Mouse (Mus musculus): ENCODE results near the gene Kri1.
"Not testable (repeated sequence)": the region's sequence is repeated elsewhere in the genome, so short reads cannot be mapped to it uniquely, and the experiment has no call there.

Kri1 gene

DNA sequence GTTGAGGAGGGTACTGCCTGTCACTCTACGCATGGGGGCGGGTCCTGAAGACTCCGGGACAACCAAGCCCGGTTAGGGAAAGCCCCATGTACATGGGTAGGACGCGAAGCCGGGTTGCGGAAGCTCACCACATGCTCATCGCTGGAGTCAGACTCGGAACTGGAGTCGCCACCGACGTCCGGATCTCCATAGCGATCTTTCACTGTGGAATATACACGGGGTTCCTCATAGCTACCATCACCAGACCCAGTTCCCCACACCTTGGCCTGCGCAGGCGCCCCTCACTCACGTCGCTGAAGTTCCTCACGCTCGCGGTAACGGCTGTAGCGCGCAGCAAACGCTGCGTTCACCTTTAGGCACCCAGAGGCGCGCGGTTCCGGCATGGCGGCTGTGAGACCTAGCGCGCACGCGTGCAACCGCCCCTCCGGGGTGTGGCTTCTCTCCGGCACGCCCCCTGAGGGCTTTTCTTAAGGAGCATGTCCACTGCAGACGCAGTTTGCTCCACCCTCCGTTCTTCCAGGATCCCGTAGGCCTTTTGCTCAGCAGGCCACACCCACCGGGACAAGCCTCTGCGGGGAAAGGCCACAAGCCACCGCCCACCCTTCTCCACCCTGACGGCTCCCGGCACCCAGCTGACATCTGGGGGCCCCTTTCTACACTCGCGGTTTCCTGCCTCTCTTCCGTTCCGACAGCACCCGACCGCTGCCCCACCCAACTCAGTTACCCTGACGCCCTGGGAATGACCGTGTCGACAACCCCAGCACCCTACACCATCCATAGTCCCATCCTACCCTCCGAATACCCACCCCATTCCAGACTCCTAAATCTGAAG is at the start of gene Kri1:
TSS of gene Kri1 (minus strand) at position 399 of the 832 bp plus-strand sequence.
- peak; percentile 95 for DNase-seq (ENCODE audit: low read depth, low spot score)

DNA sequence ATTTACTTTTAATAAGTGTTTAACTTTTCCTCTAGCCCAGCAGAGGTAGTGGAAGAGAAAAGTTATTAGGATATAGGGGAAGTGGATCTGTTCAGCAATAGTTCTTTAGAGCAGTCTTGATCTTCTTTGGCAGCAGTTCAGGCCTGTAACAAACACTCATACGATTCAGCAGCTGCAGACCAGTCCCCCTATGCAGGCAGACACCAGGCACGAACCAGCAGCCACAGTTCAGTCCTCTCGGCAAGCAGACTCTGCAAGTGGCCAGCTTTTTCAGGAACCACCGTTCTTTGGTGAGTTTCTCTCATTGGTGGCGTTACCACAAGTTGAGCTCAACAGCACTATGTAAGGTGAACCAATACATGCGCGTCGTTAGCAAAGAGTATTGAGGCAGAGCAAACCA is 48.7 kb upstream of the Kri1 start:
- no peak for DNase-seq (ENCODE audit: low read depth, low spot score)

- no peak for DNase-seq (ENCODE audit: low read depth, low spot score)
Observed at GRCm38 (mm10) chr9:21335391-21335790, 47.6 kb upstream of the Kri1 start.

DNA sequence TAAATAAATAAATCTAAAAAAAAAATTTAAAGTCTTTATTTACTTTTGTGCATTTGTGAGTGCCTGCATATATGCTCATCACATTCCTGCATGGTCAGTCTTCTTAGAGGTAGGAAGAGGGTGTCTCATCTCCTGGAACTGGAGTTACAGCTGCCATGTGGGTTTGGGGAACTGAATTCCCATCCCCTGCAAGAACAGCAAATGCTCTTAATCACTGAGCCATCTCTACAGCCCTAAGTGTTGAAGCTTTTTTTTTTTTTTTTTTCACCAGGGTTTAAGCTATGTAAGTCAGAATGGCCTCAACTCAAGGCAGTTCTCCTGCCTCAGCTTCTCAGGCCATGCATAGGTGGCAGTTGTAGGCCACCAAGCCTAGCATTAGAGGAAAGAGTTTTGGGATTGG is 47.0 kb upstream of the Kri1 start:
- no peak for DNase-seq (ENCODE audit: low read depth, low spot score)

- no peak for DNase-seq (ENCODE audit: low read depth, low spot score)
Observed at GRCm38 (mm10) chr9:21333523-21333922, 45.8 kb upstream of the Kri1 start.

DNA sequence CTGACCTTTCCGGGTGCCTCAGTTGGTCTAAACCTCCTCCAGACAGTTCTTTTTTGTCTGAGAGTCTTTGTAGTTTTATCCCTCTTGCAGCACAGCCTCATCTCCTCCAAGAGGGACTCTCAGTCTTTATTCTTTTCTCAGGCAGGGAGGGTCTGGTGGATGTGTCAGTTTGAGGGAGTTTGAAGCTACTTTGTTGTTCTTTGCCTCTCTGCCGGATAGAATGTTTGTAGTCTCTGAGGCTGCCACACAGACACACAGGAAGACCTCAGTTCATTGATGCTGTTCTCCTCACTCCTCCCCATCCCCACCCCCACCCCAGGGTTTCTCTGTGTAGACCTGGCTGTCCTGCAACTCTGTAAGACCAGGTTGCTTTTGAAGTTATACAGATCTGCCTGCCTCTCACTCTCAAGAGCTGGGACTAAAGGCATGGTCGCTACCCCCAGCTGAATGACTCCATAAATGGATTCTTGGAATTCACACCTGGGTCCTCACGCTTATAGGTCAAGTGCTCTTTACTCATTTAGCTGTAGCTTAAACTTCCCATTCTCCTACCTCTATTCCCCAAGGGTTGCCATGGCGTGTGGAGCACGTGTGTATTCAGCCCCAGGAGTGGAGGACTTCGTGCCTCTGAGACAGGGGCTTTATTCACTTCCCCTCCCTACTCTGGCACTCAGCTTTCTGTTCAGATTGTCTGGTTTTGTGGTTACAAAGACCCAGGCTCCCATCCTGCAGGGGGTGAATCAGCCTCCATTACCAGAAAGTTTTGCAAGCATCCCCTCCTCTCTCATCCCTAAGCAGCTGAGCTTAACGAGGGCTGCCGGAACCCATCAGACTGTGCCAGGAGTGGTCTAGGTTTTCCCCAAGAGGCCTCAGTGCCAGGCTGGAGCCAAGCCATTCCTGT is 44.6 kb upstream of the Kri1 start:
- no peak for DNase-seq (ENCODE audit: low read depth, low spot score)

- no peak for DNase-seq (ENCODE audit: low read depth, low spot score)
Observed at GRCm38 (mm10) chr9:21331365-21332140, 43.8 kb upstream of the Kri1 start.

DNA sequence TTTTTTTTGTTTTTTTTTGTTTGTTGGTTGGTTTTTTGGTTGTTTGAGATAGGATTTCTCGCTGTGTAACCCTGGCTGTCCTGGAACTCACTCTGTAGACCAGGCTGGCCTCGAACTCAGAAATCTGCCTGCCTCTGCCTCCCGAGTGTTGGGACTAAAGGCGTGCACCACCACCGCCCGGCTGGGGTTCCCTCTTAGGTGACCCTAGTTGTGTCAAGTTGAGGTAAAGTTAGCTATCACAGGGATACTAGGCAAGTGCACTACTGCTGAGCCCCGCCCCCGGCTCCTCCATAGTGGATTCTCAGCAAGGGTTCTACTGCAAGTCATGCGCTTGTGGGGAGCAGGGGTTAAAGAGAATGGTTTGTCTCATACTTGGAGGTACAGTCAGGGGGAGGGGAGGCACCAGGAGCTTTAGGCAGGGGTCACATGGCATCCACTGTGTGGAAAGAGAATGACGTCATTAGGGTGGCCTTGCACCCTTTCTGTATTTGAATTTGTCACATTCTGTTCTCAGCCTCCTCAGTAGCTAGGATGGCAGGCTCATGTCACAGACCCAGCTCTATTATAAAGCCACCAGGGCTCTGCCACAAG is 42.0 kb upstream of the Kri1 start:
- no peak for DNase-seq (ENCODE audit: low read depth, low spot score)

DNA sequence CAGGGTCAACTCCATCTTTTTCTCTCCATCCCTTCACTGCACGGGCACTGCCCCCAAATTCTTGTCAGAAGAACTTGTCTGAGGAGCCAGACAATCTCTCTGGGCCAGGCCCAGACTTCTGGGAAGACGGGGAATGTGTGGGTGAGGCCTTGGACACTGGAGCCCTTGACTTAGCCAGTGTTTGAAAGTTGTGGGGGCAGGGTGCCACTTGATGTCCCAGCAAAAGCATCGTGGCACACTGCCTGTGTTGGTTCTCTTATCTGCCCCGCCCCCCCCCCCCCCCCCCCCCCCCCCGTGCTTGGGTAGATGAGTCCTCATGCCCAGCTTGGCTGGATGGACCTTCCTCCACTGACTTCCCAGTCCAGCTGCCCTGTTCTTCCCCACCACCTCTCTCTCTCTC is 41.3 kb upstream of the Kri1 start:
- no peak for DNase-seq (ENCODE audit: low read depth, low spot score)

- DNase-seq (ENCODE audit: low read depth, low spot score) = no peak
Observed at GRCm38 (mm10) chr9:21328041-21328440, 40.3 kb upstream of the Kri1 start.

GRCm38 (mm10) chr9:21327569-21327968 is 39.8 kb upstream of the Kri1 start:
- no peak for DNase-seq (ENCODE audit: low read depth, low spot score)

DNA sequence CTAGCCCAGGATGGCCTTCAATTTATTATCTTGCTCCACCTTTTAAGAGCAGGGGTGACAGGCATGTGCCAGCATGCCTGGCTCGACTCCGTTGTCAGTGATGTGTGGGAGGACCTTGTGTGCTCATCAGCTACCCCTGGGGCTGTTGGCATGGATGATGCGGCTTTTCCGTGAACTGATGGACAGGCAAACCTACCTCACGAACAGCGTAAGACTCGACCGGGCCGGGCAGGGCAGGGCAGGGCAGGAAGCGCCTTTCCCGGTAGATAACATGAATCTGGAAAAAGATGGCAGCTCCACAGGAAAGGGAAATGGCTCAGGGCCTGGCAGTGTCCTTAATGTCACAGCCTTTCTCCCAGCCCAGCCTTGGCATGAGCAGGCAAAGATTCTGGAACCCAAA is 36.5 kb upstream of the Kri1 start:
- DNase-seq (ENCODE audit: low read depth, low spot score) = no peak

DNA sequence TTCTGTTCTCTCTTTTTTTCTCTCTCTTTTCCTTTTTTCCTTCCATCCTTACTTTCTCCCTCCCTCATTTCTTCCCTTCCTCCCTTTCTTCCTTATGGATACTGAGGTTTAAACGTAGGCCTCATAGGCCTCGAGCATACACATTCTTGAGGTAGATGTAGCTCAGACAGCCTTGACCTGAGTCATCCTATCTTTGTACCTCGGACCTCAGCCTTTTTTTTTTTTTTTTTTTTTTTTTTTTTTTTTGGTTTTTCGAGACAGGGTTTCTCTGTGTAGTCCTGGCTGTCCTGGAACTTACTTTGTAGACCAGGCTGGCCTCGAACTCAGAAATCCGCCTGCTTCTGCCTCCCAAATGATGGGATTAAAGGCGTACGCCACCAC is 35.1 kb upstream of the Kri1 start:
- DNase-seq (ENCODE audit: low read depth, low spot score) = not testable (repeated sequence)

DNA sequence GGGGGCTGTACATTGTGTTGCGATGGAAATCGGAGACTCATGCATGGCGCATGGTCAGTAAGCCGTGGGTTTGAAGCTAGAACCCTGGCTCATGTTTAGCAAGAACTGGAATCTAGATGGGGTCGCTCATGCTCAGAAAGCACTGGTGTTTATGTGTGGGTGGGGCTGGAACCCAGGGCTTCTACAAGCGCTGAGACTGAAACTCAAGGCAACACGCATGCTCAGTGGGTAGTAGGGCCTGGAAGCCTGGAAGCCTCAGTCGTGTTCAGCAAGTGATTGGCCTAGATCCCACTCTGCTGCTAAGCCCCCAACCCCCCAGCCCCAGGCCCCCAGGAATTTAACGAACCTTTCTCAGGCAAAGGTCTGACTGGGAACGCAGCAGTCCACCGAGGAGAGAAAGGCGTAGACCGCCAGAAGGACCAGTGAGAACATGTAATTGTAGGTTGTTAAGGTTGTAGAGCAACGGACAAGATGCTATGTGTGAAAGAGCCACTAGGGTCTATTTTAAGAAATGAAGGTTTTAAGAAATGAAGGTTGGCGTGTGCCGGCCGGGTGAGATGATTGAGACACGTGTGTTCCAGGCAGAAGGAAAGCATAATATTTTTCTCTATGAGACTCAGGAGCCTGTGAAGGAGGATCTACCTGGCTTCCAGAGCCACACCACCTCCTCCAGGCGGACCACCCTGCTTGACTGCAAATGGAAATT is 34.6 kb upstream of the Kri1 start:
- DNase-seq (ENCODE audit: low read depth, low spot score) = no peak

GRCm38 (mm10) chr9:21321513-21321835 is 33.7 kb upstream of the Kri1 start:
- no peak for DNase-seq (ENCODE audit: low read depth, low spot score)

DNA sequence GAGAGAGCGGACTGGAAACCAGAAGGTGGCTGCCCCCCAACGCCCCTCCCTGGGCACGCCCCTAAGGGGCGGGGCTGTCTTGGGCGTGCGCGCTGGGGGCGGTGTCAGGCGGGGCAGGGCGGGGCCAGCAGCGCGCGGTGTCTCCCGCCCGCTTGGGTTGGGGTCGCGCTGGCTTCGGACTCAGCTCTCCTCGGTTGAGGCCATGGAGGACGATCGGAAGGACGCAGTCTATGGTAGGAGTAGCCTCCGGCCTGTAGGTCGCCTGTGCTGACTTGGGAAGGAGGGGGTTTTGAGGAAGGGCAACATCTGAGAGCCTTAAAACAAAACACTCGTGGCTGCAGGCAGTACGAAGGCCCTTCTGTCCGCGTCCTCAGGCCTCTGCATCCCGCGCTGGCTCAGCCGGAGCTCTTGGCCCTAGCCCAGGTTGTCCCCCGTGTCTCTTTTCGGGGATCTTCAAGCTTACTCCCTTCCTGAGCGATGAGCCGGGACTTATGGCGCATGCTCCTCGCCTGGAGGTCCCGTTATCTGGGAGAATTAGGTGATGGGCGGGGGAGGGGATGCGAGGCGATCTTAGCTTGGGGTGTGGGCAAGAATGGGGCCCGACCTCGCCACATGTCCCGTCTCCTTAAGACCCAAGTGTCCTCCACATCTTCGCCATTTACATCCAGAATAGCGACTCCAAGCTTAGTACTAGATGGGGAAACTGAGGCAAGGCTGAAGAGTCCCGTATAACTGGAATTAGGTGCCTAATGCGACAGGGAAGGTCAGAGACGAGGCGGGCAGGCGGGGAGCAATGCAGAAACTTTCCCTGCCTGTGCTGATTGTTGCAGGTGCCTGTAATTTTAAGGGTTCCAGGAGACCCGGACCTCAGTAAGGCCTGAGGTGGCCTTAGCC is 33.1 kb upstream of the Kri1 start, which contains the start of gene Slc44a2:
TSS of gene Slc44a2 (plus strand) at position 80 of the 894 bp plus-strand sequence.
- DNase-seq (ENCODE audit: low read depth, low spot score) = no peak

GRCm38 (mm10) chr9:21320280-21320618 is 32.5 kb upstream of the Kri1 start:
- no peak for DNase-seq (ENCODE audit: low read depth, low spot score)

DNA sequence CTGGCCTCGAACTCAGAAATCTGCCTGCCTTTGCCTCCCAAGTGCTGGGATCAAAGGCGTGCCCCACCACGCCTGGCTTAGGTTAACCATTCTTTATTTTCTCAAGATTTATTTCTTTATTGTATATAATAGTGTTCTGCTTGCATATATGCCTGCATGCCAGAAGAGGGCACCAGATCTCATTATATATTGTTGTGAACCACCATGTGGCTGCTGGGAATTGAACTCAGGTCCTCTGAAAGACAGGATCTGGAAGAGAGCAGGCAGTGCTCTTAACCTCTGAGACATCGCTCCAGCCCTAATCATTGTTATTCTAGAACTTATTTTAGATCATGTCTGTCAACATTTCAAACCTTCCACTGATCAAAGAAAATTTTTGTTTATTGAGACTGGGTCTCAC is 31.7 kb upstream of the Kri1 start:
- no peak for DNase-seq (ENCODE audit: low read depth, low spot score)

- no peak for DNase-seq (ENCODE audit: low read depth, low spot score)
Observed at GRCm38 (mm10) chr9:21318792-21319191, 31.0 kb upstream of the Kri1 start.

GRCm38 (mm10) chr9:21316696-21317095 is 28.9 kb upstream of the Kri1 start:
- DNase-seq (ENCODE audit: low read depth, low spot score) = no peak
